Mouse (Mus musculus) monocyte, adult 2 months (primary cell): ENCODE data around the gene Clstn2.

Experiments
- DNase-seq, 2 experiments: peaks; one replicate each; pipeline ENCODE4 v3.0.0; 2022; ENCODE audit warnings: low spot score in 2 of 2, low read depth in 1 of 2

Clstn2 gene

GRCm38 (mm10) chr9:97602476-97602875 is 430.5 kb downstream of the Clstn2 start:
- no peak for DNase-seq

DNA sequence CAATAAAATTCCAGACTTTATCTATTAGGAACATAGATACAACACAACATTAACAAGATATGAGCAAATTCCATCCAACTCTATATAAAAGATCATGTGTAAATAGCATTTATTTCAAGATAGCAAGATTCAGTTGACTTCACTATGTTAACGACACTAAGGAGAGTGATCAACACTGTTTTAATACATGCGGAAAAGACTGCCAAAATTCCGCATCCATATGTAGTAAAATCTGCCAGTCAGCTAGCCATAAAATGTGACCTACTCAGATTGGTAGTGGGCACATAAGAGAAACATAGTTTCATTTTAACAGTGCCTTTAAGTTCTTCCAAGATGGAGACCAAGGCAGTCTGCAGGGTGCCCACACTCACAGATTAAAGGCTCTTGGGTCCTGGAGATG is 434.0 kb downstream of the Clstn2 start:
- no peak for DNase-seq

GRCm38 (mm10) chr9:97590712-97591111 is 442.3 kb downstream of the Clstn2 start:
- DNase-seq = no peak

GRCm38 (mm10) chr9:97570881-97571280 is 462.1 kb downstream of the Clstn2 start:
- DNase-seq = no peak

GRCm38 (mm10) chr9:97563121-97563520 is 469.9 kb downstream of the Clstn2 start:
- no peak for DNase-seq

GRCm38 (mm10) chr9:97544359-97544758 is 488.6 kb downstream of the Clstn2 start:
- no peak for DNase-seq

DNA sequence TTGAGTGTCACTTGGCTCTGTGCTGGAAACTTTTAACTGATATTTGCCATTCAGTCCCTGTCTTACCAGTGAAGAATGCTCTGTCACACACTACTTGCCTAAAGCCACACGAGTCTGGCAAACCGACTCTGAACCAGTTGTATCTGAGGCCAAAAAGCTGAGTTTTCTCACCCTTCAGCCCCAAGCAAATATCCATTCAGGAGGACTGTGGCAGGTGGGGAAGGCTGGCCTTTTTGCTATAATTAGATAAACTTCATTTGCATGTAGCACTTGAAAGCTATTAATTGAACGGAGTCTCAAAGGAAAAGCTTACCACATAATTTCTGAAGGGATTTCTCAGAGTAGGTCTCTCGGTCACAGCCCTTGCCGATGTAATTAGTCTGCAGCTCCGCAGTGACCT is 491.6 kb downstream of the Clstn2 start:
- no peak for DNase-seq

DNA sequence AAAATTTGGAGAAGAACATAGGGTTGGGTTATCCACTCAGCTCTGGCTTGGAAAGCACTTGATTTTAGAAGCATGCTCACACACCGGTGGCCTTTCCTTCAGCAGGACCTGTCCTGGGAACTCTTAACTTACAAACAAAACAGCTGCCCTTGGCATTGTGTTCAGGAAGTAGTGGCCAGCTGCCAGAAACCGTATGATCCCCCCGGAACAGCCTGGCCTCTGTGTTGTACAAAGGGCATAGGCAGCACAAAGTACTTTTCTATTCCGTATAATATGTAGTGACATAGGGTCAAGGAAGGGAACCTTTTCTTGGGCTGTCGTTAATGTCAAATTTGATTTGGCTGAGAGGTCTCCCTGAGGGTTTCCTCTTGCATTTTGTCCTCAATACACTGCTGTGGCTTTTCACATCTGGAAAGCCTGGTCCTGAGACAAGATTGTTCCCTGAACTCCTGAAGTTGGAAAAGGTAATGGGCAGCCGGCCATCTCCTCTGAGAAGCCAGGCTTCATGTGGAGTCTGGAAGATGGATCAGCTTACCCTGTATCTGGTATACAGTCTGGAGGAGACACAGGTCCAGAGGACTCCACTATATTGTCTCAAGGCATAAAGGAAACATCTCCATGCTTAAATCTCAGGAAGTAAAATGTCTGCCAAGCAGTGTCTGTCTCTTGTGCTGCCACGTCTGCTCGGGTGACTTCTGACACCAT is 494.8 kb downstream of the Clstn2 start:
- no peak for DNase-seq

GRCm38 (mm10) chr9:97534196-97534595 is 498.8 kb downstream of the Clstn2 start:
- no peak for DNase-seq

- DNase-seq = no peak
Observed at GRCm38 (mm10) chr9:97533306-97533705, 499.7 kb downstream of the Clstn2 start.

DNA sequence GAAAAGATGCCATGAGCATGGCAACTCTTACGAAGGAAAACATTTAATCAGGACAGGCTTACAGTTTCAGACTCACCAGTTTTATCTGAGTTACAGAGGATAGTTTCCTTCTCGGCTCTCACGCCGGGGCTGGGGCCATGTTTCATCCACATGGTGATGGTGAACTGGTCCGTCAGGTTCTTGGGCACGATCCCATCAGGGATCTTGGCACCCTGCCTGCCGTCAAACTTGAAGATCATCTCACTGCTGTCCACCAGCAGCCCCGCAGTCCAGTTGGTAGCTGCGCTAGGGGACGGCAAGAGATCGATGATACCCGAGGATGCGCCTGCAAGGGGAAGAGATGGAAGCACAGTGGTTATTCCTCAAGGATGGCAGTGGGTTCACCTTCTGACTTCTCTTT is 500.4 kb downstream of the Clstn2 start:
- no peak for DNase-seq

- no peak for DNase-seq
Observed at GRCm38 (mm10) chr9:97527926-97528325, 505.1 kb downstream of the Clstn2 start.

GRCm38 (mm10) chr9:97527276-97527675 is 505.7 kb downstream of the Clstn2 start:
- no peak for DNase-seq

- DNase-seq = no peak
Observed at GRCm38 (mm10) chr9:97525563-97525962, 507.4 kb downstream of the Clstn2 start.

- DNase-seq = no peak
Observed at GRCm38 (mm10) chr9:97524861-97525260, 508.1 kb downstream of the Clstn2 start.

DNA sequence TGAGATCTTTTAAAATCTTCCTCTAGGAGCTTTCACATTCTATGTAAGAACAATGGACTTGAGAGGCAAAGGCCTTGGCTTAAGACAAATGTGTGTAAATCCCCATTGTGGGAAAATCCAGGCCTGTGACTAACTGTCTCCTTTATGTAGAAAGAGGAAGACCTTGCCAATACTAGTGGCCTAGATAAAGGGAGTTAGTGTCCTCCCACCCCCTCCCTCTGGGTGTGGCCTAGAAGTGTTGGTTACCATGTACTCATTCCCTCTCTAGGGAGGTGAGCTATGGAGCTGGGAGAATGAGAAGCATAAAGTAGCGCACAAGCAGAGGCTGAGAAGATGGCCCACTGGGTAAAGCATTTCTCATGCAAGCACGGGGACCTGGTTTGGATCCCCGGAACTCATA is 512.2 kb downstream of the Clstn2 start:
- DNase-seq = no peak

GRCm38 (mm10) chr9:97517006-97517405 is 516.0 kb downstream of the Clstn2 start:
- DNase-seq = no peak

DNA sequence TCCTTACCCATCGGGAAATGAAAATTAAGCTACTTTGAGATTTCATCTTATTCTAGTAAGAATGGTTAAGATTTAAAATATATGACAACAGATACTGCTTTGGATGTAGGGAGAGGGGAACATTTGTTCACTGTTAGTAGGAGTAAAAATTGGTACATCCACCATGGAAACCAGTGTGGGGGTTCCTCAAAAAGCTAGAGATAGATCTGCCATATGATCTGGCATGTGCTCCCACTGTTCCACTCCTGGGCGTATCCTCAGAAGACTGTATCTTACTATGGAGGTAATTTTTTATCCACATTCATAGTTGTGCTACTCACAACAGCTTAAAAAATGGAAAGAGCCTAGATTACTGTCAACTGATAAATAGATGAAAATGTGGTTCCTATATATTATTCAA is 518.3 kb downstream of the Clstn2 start:
- no peak for DNase-seq

DNA sequence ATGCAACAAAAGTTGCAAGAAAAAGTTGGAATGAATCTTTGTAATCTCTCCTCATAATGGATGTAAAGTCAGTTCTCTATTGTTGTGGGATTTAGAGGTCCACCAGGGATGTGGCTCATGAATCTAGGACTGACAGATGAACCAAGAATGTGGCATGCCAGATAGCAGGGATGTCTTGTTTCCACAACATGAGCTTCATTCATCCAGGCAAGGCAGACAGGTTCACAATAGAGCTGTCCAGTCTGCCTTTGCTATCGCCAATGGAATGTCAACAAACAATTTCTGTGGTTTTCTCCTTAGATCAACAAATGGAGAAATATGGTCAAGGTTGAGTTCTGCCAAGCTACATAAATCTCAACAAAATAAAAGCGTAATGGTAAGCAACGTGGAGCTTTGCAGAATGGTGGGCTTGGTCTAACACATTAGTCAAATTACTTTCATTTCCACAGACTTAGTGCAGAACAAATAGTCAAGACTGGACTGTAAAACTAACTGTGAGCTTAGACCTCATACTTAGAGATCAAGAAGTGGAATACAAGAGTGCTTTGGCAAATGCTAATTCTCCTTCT is 520.6 kb downstream of the Clstn2 start:
- no peak for DNase-seq

DNA sequence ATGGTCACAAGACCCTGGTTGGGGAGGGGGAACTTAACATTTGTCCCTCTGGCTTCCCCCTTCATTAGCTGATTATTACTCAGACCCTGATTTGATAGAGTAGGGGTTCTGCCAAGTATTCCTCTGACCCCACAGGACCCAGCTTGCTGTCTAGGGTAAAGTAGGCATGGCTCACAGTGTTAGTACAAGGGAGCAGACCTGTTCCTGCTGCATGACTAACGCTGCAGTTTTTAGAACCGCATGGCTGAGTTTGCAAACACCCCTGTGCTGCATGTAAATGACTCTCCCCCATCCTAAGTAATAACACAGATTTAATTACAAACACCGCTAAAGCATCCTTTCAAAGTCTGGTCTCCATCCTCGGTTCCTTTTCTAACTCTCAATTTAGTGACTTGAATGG is 531.6 kb downstream of the Clstn2 start:
- DNase-seq = no peak

GRCm38 (mm10) chr9:97495056-97495455 is 537.9 kb downstream of the Clstn2 start:
- DNase-seq = no peak

DNA sequence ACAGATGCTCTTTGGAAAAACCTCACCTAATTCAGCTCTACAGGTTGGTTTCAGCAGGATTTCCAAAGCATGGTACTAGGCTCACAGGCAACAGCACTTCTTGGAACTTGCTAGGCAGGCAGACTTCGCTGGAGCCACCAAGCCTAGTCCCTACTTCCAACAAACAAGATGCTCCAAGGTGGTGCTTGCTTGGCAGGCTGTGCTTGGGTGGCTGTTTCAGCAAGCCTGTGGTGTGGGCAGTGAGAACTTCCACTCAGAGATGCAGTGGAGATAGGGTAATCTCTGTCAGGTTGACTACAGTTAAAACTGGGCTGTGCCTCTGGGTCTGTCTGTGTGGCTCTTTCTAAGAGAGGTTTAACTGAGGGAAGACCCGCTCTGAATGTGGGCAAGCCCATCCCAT is 541.4 kb downstream of the Clstn2 start:
- DNase-seq = no peak

GRCm38 (mm10) chr9:97490591-97491176 is 542.3 kb downstream of the Clstn2 start:
- DNase-seq = no peak
